Mouse (Mus musculus): ENCODE measurements at regions not wholly inside any gene's neighbourhood (a gene's known extent, or its start where the extent isn't known, plus 50 kb on each side); places are given as distances from the start of the nearest gene placed in this dataset.

DNA sequence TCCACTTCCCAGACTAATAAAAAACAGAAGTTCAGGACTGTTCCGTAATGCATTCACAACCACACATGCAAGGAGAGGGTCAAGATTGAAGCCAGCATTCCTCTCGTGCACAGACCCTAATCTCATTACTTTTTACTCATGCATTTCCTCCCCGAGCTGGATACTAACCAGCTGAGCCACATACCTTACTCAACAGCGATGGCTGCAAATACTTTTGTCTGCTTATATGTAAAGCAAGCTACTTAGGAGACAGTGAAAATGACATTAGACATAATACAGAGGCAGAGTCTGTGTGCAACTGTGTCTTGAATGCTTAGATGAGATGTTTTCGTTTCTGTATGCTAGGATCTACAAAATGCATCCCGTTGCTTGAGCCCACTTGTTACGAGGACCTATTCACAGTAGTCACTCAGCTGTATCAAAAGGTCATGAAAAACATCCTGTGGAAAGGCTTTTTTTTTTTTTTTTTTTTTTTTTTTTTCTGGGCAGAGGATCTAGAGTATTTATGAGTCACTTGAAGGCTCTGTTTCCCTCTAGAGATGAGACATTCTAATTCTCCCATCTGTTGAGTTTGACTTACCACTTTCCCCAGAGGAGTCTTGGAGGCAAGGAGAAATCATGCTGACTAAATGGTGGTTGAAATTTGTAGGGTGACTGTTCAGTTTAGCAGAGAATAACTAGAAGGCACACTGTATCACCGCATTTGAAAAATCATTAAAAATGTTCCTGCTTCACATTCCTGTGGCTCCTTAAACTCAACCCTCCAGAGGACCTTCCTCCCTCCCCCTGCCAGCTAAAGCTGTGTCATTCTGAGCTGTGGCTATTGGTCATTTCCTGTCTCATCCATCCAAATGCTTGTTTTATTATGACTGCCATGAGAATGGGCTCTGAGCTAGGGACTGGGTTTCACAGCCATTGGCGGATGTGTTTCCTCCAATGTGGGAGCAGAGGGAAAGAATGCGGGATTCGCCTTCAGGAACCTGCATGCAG, 1364.1 kb upstream of the A1bg start:
- no peak for ATAC-seq (replicated peaks; ENCODE audit: low read depth, poor library complexity, severe bottlenecking)

DNA sequence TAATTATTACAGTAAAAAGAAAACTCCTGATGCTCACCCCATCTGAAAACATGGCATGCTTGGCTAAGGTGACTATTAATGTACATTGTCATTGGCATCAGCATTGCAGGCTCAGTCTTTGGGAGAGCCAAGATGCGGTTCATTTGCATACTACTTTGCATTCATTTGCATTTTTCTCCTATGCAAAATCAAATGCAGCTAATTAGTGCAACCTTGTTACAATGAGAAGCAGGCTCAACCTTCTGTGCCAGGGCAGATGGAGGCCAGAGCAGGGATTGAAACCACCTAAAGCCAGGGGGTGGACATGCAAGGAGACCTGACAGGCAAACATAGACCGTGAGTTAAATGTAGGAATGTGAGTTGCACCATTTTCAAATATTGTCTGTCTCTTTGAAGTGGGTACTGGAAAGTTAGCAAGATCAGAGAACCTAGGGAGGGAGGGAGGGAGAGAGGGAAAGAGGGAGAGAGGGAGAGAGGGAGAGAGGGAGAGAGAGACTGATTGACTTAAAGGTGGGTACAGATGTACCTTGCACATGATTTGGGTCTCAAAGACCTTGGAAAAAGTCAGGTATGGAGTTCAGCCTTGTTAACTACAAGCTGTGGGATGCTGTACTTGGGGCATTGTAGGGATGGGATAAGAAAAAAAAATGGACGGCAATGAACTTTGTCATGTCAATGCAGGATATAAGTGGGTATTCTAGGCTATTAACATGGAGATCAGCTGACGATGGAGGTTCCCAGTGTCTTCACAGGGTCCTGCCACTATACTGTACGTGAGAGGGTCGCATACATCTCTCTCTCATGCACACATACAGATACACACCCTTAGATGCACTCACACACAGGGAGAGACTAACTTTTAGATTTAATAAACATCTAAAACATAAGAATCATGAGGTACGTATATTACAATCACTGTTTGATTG, 1362.1 kb upstream of the A1bg start:
- no peak for ATAC-seq (replicated peaks; ENCODE audit: low read depth, poor library complexity, severe bottlenecking)

DNA sequence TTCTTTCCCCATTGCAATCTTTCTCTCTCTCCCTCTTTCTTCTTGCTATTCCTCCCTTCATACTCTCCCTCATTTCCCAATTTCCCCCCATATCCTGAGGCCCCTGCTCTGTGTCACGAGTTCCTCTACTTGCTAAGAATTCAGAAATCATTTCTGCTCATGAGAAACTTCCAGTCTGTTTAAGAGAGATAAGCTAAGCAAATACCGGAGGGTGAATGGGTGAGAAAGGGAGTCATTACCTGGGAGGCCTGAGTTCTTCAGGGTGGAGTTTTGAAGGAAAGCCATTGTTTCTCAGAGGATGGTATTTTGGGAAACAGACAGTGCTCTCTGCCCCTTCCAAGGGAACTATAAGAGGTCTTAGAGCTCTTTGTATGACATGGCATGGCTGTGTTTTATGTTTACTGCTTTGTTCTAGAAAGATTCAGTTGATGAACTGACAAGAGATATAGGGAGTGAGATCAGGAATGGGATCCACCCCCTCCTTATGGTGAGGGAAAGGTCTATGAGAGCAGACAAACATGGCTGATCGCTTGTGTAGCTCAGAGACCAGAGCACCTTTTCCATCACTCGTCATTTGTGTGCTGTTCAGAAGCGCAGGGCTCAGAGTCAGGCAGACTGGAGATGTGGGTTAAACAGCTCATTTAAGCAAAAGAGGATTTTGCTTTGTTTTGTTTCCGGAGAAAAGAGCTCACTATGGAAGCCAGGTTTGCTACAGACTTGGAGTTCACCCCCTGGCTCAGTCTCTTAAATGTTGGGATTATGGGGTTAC, 1361.0 kb upstream of the A1bg start:
- ATAC-seq (replicated peaks; ENCODE audit: low read depth, poor library complexity, severe bottlenecking): no peak

DNA sequence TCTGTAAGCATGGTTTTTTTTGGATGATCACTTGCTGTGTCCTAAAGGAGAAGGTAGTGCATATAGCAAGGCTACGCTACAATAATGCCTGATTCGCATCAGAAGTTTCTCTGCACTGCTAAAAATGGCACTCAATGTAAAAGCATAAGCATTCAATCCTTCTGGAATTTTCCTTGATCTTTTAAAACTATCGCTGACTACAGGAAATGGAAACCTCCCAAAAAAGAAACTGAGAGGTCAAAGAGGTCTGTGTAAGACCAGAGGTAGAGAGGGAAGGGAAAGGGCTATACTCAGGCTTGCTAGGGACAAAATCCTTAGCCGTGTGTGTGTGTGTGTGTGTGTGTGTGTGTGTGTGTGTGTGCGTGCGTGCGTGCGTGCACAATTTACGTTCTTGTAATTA, 1359.8 kb upstream of the A1bg start:
- no peak for ATAC-seq (replicated peaks; ENCODE audit: low read depth, poor library complexity, severe bottlenecking)

DNA sequence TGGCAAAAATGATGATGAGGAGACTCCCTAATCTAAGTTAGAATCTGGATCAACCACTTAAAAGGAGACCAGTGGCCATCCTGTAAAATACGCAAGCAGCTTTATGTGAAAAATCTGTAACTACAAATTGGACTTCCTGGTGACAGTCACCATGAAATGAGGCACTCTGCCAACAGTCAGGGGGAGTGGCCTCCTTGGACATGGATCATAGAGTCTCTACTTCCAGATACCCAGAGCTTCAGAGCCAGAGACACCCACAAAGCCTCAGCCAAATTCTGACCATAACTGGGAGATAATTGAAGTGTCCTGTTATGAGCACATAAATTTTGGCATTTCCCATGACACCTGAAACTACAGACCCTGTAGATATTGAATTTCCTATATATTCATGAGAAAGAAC, 1359.3 kb upstream of the A1bg start:
- no peak for ATAC-seq (replicated peaks; ENCODE audit: low read depth, poor library complexity, severe bottlenecking)

DNA sequence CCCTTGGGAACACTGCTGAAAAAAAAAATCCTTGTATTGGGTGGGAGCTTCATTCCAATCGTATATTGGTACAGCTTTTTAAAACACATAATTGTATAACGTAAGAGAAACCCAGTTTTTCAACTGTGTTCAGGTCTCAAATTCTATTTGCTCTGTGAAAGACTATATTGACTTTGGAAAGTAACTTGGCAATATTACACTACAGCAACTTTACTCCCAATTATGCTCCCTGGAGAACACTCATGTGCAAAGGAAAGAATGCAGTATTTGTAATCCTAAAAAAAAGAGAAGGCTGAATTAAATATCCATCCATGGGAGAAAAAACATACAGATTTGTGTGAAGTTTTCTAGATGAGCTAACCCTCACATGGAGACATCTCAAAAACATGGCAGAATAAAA, 1356.7 kb upstream of the A1bg start:
- no peak for ATAC-seq (replicated peaks; ENCODE audit: low read depth, poor library complexity, severe bottlenecking)

DNA sequence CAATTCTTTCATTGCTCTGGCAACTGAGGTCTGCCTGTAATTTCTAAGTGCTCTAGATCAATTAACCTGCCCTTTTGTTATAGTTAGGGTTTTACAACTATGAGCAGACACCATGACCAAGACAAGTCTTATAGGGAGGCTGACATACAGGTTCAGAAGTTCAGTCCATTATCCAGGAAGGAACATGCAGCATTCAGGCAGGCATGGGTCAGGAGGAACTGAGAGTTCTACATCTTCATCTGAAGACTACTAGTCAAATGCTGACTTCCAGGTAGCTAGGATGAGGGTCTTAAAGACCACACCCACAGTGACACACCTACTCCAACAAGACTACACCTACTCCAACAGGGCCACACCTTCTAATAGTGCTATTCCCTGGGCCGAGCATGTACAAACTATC, 1352.0 kb upstream of the A1bg start:
- no peak for ATAC-seq (replicated peaks; ENCODE audit: low read depth, poor library complexity, severe bottlenecking)

GRCm38 (mm10) chr15:62273855-62274488, 1351.2 kb upstream of the A1bg start:
- ATAC-seq (replicated peaks; ENCODE audit: low read depth, poor library complexity, severe bottlenecking): no peak

GRCm38 (mm10) chr15:62272755-62273154, 1349.9 kb upstream of the A1bg start:
- ATAC-seq (replicated peaks; ENCODE audit: low read depth, poor library complexity, severe bottlenecking): no peak

DNA sequence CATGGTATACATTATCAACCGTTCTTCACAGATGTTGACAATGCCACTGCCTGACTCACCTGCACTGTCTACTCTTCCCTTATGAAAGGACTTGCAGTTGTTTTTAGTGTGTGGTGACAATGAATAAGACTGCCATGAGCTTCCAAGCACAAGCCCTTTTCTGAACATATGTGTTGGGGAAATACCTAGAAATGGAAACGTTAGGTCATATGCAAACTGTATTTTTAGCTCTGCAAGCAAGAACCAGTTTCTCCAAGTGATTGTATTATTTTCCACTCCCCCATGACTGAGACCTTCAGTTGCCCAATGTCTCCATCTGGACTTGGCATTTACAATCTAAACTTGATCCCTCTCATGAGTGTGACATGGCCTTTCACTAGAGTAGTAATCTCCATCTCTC, 1348.6 kb upstream of the A1bg start:
- no peak for ATAC-seq (replicated peaks; ENCODE audit: low read depth, poor library complexity, severe bottlenecking)

GRCm38 (mm10) chr15:62268189-62268588, 1345.4 kb upstream of the A1bg start:
- ATAC-seq (replicated peaks; ENCODE audit: low read depth, poor library complexity, severe bottlenecking): no peak

GRCm38 (mm10) chr15:62267536-62267935, 1344.7 kb upstream of the A1bg start:
- no peak for ATAC-seq (replicated peaks; ENCODE audit: low read depth, poor library complexity, severe bottlenecking)

DNA sequence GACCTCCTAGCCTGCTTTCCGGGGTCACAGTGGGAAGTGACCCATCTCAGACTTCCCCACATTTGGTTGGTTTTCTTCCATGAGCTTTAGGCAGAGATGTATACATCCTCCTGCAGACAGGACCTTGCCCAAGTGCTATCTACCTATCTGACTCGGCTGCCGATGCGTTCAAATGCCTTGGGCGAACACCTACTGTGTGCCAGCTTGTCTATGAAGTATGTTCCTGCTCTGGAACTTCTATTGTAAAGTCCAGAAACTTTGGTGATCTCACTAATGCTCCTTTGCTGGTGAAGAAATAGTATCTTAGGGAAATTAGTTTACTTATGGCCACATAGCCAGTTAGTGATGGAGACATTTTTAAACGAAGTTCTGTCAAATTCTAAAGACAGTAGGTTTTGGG, 1343.2 kb upstream of the A1bg start:
- no peak for ATAC-seq (replicated peaks; ENCODE audit: low read depth, poor library complexity, severe bottlenecking)

- no peak for ATAC-seq (replicated peaks; ENCODE audit: low read depth, poor library complexity, severe bottlenecking)
These were observed 1342.7 kb upstream of the A1bg start for GRCm38 (mm10) chr15:62265484-62265937.

GRCm38 (mm10) chr15:62264966-62265365, 1342.2 kb upstream of the A1bg start:
- ATAC-seq (replicated peaks; ENCODE audit: low read depth, poor library complexity, severe bottlenecking): no peak

DNA sequence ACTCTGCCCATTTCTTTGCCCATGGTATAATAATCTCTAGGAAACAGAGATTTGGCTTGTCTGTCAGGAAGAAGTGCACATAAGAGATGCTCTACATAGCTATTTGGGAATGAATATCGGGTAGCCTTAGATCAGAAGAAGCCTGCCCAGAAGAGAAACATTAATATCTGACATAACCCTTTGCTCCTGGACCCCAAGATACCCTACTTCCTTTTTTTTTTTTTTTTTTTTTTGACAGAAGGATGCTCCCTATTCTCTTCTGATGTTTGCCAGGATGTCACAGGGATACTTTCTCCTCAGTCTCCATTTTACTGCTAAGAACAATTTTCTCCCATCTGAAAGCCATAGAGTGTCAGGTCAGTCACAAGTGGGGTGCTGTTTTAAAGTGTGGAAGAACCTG, 1341.4 kb upstream of the A1bg start:
- no peak for ATAC-seq (replicated peaks; ENCODE audit: low read depth, poor library complexity, severe bottlenecking)

DNA sequence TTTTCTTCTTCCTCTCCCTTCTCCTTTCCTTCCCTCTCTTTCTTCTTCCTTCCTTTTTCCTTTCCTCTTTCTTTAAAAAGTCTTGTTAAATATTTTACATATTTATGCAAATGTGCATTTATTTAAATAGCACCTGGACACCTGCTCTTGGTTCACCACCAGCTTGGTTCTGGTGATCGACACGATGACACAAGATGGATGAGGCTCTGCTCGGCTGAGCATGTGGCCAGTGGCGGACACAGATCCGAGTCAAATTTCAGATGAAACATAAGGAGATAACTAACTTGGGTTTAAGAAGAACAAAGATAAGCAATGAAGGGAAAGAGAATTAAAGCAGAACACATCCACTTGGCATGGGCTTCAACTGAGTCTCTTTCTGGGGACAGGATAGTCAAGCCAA, 1339.7 kb upstream of the A1bg start:
- ATAC-seq (replicated peaks; ENCODE audit: low read depth, poor library complexity, severe bottlenecking): no peak

GRCm38 (mm10) chr15:62261520-62261919, 1338.7 kb upstream of the A1bg start:
- ATAC-seq (replicated peaks; ENCODE audit: low read depth, poor library complexity, severe bottlenecking): no peak

- ATAC-seq (replicated peaks; ENCODE audit: low read depth, poor library complexity, severe bottlenecking): no peak
These were observed 1335.8 kb upstream of the A1bg start for GRCm38 (mm10) chr15:62258611-62259010.

GRCm38 (mm10) chr15:62257955-62258354, 1335.1 kb upstream of the A1bg start:
- ATAC-seq (replicated peaks; ENCODE audit: low read depth, poor library complexity, severe bottlenecking): no peak
